Mouse (Mus musculus): Measurements from ENCODE around the gene Ezh2.

Gene Ezh2

GRCm38 (mm10) chr6:47532547-47532946 is 62.6 kb downstream of the Ezh2 start:
- DNase-seq: no peak

GRCm38 (mm10) chr6:47527655-47528054 is 67.5 kb downstream of the Ezh2 start:
- DNase-seq: no peak

- no peak for DNase-seq
Observed at GRCm38 (mm10) chr6:47527129-47527528, 68.0 kb downstream of the Ezh2 start.

- no peak for DNase-seq
Observed at GRCm38 (mm10) chr6:47526446-47526845, 68.7 kb downstream of the Ezh2 start.

GRCm38 (mm10) chr6:47525041-47525440 is 70.1 kb downstream of the Ezh2 start:
- DNase-seq: no peak

GRCm38 (mm10) chr6:47522431-47522830 is 72.7 kb downstream of the Ezh2 start:
- no peak for DNase-seq

- DNase-seq: no peak
Observed at GRCm38 (mm10) chr6:47520030-47520429, 75.1 kb downstream of the Ezh2 start.

- DNase-seq: no peak
Observed at GRCm38 (mm10) chr6:47494562-47494961, 100.6 kb downstream of the Ezh2 start.

GRCm38 (mm10) chr6:47482027-47482426 is 113.1 kb downstream of the Ezh2 start:
- no peak for DNase-seq
